Mouse (Mus musculus): Measurements from ENCODE around the gene Rgs8. TPM values are rescaled to one million over a fixed set of nuclear protein-coding genes. Genes with fewer than 3 reads are reported as not detected.
A peak's percentile ranks its signal among the peaks of the same experiment; 100 is the strongest.

Gene Rgs8
- total and polyA plus RNA-seq, 2 experiments from 2014 or later: 31.1 to 40.7 TPM

GRCm38 (mm10) chr1:153726636-153727035, 73.8 kb downstream of the Rgs8 start:
- Histone ChIP-seq H3K9me3 (ENCODE audit: low read length) (no peaks in the 10 kb centered on the region), H3K27ac (ENCODE audit: low read depth, low read length) (no peak overlapping the region), H3K36me3 (ENCODE audit: insufficient read depth, low read length) (no peaks in the 10 kb centered on the region), H3K4me1 (ENCODE audit: insufficient read depth, low read length) (peaks cover 2% of the 10 kb centered on the region; the same call in 1 of the 2 replicates), H3K9ac (replicated peaks; ENCODE audit: low read length, poor library complexity, severe bottlenecking) (no peak overlapping the region), H3K4me3 (ENCODE audit: low read depth, low read length) (no peak overlapping the region), H3K27me3 (ENCODE audit: insufficient read depth, low read length) (no peaks in the 10 kb centered on the region), H3K4me2 (ENCODE audit: low read depth, low read length, poor library complexity, severe bottlenecking) (no peak overlapping the region)
- no peak for TF ChIP-seq CTCF (IDR thresholded peaks at IDR 0.05)
- WGBS: 74% methylated on average over 16 of the region's 16 CpGs
- DNase-seq (ENCODE audit: low spot score): no peak
- no peak for ATAC-seq (ENCODE audit: low FRiP score)

- H3K27ac ChIP-seq (ENCODE audit: low read depth, low read length): no peak overlapping the region
- no peak overlapping the region for H3K4me2 ChIP-seq (ENCODE audit: low read depth, low read length, poor library complexity, severe bottlenecking)
- H3K27me3 ChIP-seq (ENCODE audit: insufficient read depth, low read length): no peaks in the 10 kb centered on the region
- H3K9ac ChIP-seq (replicated peaks; ENCODE audit: low read length, poor library complexity, severe bottlenecking): no peak overlapping the region
- no peak overlapping the region for H3K4me3 ChIP-seq (ENCODE audit: low read depth, low read length)
- H3K9me3 ChIP-seq (ENCODE audit: low read length): no peaks in the 10 kb centered on the region
- H3K36me3 ChIP-seq (ENCODE audit: insufficient read depth, low read length): no peaks in the 10 kb centered on the region
- DNase-seq (ENCODE audit: low spot score) (no peak), ATAC-seq (ENCODE audit: low FRiP score) (no peak)
- TF ChIP-seq CTCF (IDR thresholded peaks at IDR 0.05): no peak
- H3K4me1 ChIP-seq (ENCODE audit: insufficient read depth, low read length): peaks cover 2% of the 10 kb centered on the region; the same call in 1 of the 2 replicates
- WGBS: 33% methylated on average over 2 of the region's 2 CpGs
These were observed 77.0 kb downstream of the Rgs8 start for GRCm38 (mm10) chr1:153729806-153730205.

- peaks cover 2% of the 10 kb centered on the region; the same call in 1 of the 2 replicates for H3K4me1 ChIP-seq (ENCODE audit: insufficient read depth, low read length)
- no peaks in the 10 kb centered on the region for H3K36me3 ChIP-seq (ENCODE audit: insufficient read depth, low read length)
- no peaks in the 10 kb centered on the region for H3K27me3 ChIP-seq (ENCODE audit: insufficient read depth, low read length)
- H3K27ac ChIP-seq (ENCODE audit: low read depth, low read length): no peak overlapping the region
- no peak overlapping the region for H3K4me2 ChIP-seq (ENCODE audit: low read depth, low read length, poor library complexity, severe bottlenecking)
- H3K9me3 ChIP-seq (ENCODE audit: low read length): no peaks in the 10 kb centered on the region
- ATAC-seq (ENCODE audit: low FRiP score): no peak
- no peak overlapping the region for H3K9ac ChIP-seq (replicated peaks; ENCODE audit: low read length, poor library complexity, severe bottlenecking)
- H3K4me3 ChIP-seq (ENCODE audit: low read depth, low read length): no peak overlapping the region
- no peak for TF ChIP-seq CTCF (IDR thresholded peaks at IDR 0.05)
- DNase-seq (ENCODE audit: low spot score): no peak
- WGBS: 53% methylated on average over 3 of the region's 3 CpGs
These were observed 77.8 kb downstream of the Rgs8 start for GRCm38 (mm10) chr1:153730671-153731070.

GRCm38 (mm10) chr1:153733181-153733580, 80.4 kb downstream of the Rgs8 start:
- Histone ChIP-seq H3K9ac (replicated peaks; ENCODE audit: low read length, poor library complexity, severe bottlenecking) (no peak overlapping the region), H3K27ac (ENCODE audit: low read depth, low read length) (no peak overlapping the region), H3K4me3 (ENCODE audit: low read depth, low read length) (no peak overlapping the region), H3K36me3 (ENCODE audit: insufficient read depth, low read length) (no peaks in the 10 kb centered on the region), H3K9me3 (ENCODE audit: low read length) (no peaks in the 10 kb centered on the region), H3K27me3 (ENCODE audit: insufficient read depth, low read length) (no peaks in the 10 kb centered on the region), H3K4me1 (ENCODE audit: insufficient read depth, low read length) (peaks cover 22% of the 10 kb centered on the region; the same call in 1 of the 2 replicates), H3K4me2 (ENCODE audit: low read depth, low read length, poor library complexity, severe bottlenecking) (no peak overlapping the region)
- no peak for TF ChIP-seq CTCF (IDR thresholded peaks at IDR 0.05)
- DNase-seq (ENCODE audit: low spot score): peak; percentile 33
- ATAC-seq (ENCODE audit: low FRiP score): no peak
- 37% methylated on average over 9 of the region's 9 CpGs for WGBS

- no peaks in the 10 kb centered on the region for H3K36me3 ChIP-seq (ENCODE audit: insufficient read depth, low read length)
- no peak for ATAC-seq (ENCODE audit: low FRiP score)
- no peak for DNase-seq (ENCODE audit: low spot score)
These were observed 82.0 kb downstream of the Rgs8 start for GRCm38 (mm10) chr1:153734866-153735265.

GRCm38 (mm10) chr1:153736096-153736495, 83.3 kb downstream of the Rgs8 start:
- H3K27ac ChIP-seq (ENCODE audit: low read depth, low read length): peak overlapping the region; percentile 82
- DNase-seq (ENCODE audit: low spot score): no peak

More at GRCm38 (mm10) chr1:153734866-153735265, 82.0 kb downstream of the Rgs8 start:
- Histone ChIP-seq H3K4me1 (ENCODE audit: insufficient read depth, low read length) (peaks cover 29% of the 10 kb centered on the region; the same call in 1 of the 2 replicates), H3K27me3 (ENCODE audit: insufficient read depth, low read length) (no peaks in the 10 kb centered on the region), H3K27ac (ENCODE audit: low read depth, low read length) (no peak overlapping the region), H3K4me3 (ENCODE audit: low read depth, low read length) (no peak overlapping the region), H3K9me3 (ENCODE audit: low read length) (no peaks in the 10 kb centered on the region), H3K4me2 (ENCODE audit: low read depth, low read length, poor library complexity, severe bottlenecking) (no peak overlapping the region), H3K9ac (replicated peaks; ENCODE audit: low read length, poor library complexity, severe bottlenecking) (no peak overlapping the region)
- TF ChIP-seq CTCF (IDR thresholded peaks at IDR 0.05): no peak
- 85% methylated on average over 4 of the region's 4 CpGs for WGBS

More at GRCm38 (mm10) chr1:153736096-153736495, 83.3 kb downstream of the Rgs8 start:
- WGBS: 54% methylated on average over 6 of the region's 6 CpGs
- no peaks in the 10 kb centered on the region for H3K9me3 ChIP-seq (ENCODE audit: low read length)
- TF ChIP-seq CTCF (IDR thresholded peaks at IDR 0.05): no peak
- ATAC-seq (ENCODE audit: low FRiP score): no peak
- no peaks in the 10 kb centered on the region for H3K27me3 ChIP-seq (ENCODE audit: insufficient read depth, low read length)
- H3K4me1 ChIP-seq (ENCODE audit: insufficient read depth, low read length): peaks cover 29% of the 10 kb centered on the region; the same call in 1 of the 2 replicates
- no peak overlapping the region for H3K9ac ChIP-seq (replicated peaks; ENCODE audit: low read length, poor library complexity, severe bottlenecking)
- no peak overlapping the region for H3K4me2 ChIP-seq (ENCODE audit: low read depth, low read length, poor library complexity, severe bottlenecking)
- H3K4me3 ChIP-seq (ENCODE audit: low read depth, low read length): no peak overlapping the region
- no peaks in the 10 kb centered on the region for H3K36me3 ChIP-seq (ENCODE audit: insufficient read depth, low read length)

All from midbrain, postnatal 0 days (tissue).